Mouse (Mus musculus) MEL (cell line): ENCODE measurements around the gene Plcb4. TPM values are rescaled to one million over a fixed set of nuclear protein-coding genes. Genes with fewer than 3 reads are reported as not detected.

Experiments
- DNase-seq: peaks from one replicate; pipeline ENCODE4 v3.0.0; 2011; ENCODE audit warnings: low read depth, low spot score
- H3K27ac ChIP-seq: 2 replicates; pipeline ENCODE4 v1.5.1; 2012; ENCODE audit warnings: low read depth, mild to moderate bottlenecking, control low read depth, low read length, moderate library complexity; ENCODE audit not compliant: control insufficient read depth
- H3K27me3 ChIP-seq, 2 experiments: fragments of 150-350 bp in 1 of 2; sonication (generic) in 1 of 2; 2 replicates each; pipeline ENCODE4 v1.6.1; 2012; ENCODE audit warnings: low read length in 2 of 2, mild to moderate bottlenecking in 2 of 2, improper control_type of control experiment in 1 of 2, moderate library complexity in 1 of 2; ENCODE audit not compliant: insufficient read depth in 2 of 2, control insufficient read depth in 1 of 2
- H3K36me3 ChIP-seq, 2 experiments: 2 replicates each; pipeline ENCODE4 v1.6.1; 2012 to 2014; ENCODE audit warnings: low read length in 2 of 2, improper control_type of control experiment in 1 of 2, inconsistent platforms in 1 of 2, mild to moderate bottlenecking in 1 of 2; ENCODE audit not compliant: insufficient read depth in 2 of 2, control insufficient read depth in 1 of 2
- H3K4me1 ChIP-seq, 2 experiments: fragments of 150-350 bp in 1 of 2; sonication (generic) in 1 of 2; 2 replicates each; pipeline ENCODE4 v1.6.1; 2012; ENCODE audit warnings: low read length in 2 of 2, improper control_type of control experiment in 1 of 2, mild to moderate bottlenecking in 1 of 2; ENCODE audit not compliant: insufficient read depth in 2 of 2, control insufficient read depth in 1 of 2
- H3K4me3 ChIP-seq, 2 experiments: fragments of 150-350 bp in 1 of 2; sonication (generic) in 1 of 2; 2 replicates each; pipeline ENCODE4 v1.5.1; 2012; ENCODE audit warnings: low read depth in 2 of 2, low read length in 2 of 2, mild to moderate bottlenecking in 2 of 2, moderate library complexity in 2 of 2, control low read depth in 1 of 2, improper control_type of control experiment in 1 of 2; ENCODE audit not compliant: control insufficient read depth in 1 of 2, insufficient read depth in 1 of 2
- H3K79me2 ChIP-seq: 2 replicates; pipeline ENCODE4 v1.6.1; 2012; ENCODE audit warnings: mild to moderate bottlenecking, low read length, moderate library complexity; ENCODE audit not compliant: control insufficient read depth, poor library complexity, insufficient read depth
- H3K9ac ChIP-seq: 2 replicates; pipeline ENCODE4 v1.6.1; 2012; ENCODE audit warnings: low read depth, mild to moderate bottlenecking, control low read depth, low read length, moderate library complexity; ENCODE audit not compliant: control insufficient read depth, poor library complexity, severe bottlenecking
- H3K9me3 ChIP-seq: fragments of 150-350 bp; sonication (generic); replicated peaks from 2 replicates; pipeline ENCODE4 v1.6.1; 2012; ENCODE audit warnings: mild to moderate bottlenecking, low read length, improper control_type of control experiment, moderate library complexity; ENCODE audit not compliant: insufficient read depth
- CHD1 ChIP-seq: IDR thresholded peaks from 2 replicates; pipeline ENCODE4 v1.6.1; 2012; ENCODE audit warnings: low read depth, mild to moderate bottlenecking, inconsistent platforms, low read length, improper control_type of control experiment
- E2F4 ChIP-seq: IDR thresholded peaks from 2 replicates; pipeline ENCODE4 v1.6.1; 2011; ENCODE audit warnings: low read depth, low read length, improper control_type of control experiment, borderline replicate concordance
- EP300 ChIP-seq, 2 experiments: IDR thresholded peaks; 2 replicates each; pipeline ENCODE4 v1.6.1; 2011; ENCODE audit warnings: improper control_type of control experiment in 2 of 2, low read length in 2 of 2, low read depth in 1 of 2, mild to moderate bottlenecking in 1 of 2
- MAX ChIP-seq: IDR thresholded peaks from 2 replicates; pipeline ENCODE4 v1.6.1; 2011; ENCODE audit warnings: low read length, improper control_type of control experiment
- MAZ ChIP-seq: IDR thresholded peaks from 2 replicates; pipeline ENCODE4 v1.6.1; 2012; ENCODE audit warnings: low read depth, mild to moderate bottlenecking, inconsistent platforms, low read length, improper control_type of control experiment
- MXI1 ChIP-seq: IDR thresholded peaks from 2 replicates; pipeline ENCODE4 v1.6.1; 2011; ENCODE audit warnings: mild to moderate bottlenecking, low read depth, low read length, improper control_type of control experiment
- MYC ChIP-seq: IDR thresholded peaks from 2 replicates; pipeline ENCODE4 v1.6.1; 2011; ENCODE audit warnings: low read depth, mild to moderate bottlenecking, low read length, improper control_type of control experiment, moderate library complexity
- POLR2A ChIP-seq, 2 experiments: IDR thresholded peaks; 2 replicates each; pipeline ENCODE4 v1.6.1; 2011 to 2012; ENCODE audit warnings: low read length in 2 of 2, mild to moderate bottlenecking in 2 of 2, control low read depth in 1 of 2, improper control_type of control experiment in 1 of 2, low read depth in 1 of 2, moderate library complexity in 1 of 2; ENCODE audit not compliant: control insufficient read depth in 1 of 2, insufficient read depth in 1 of 2, poor library complexity in 1 of 2
- POLR2AphosphoS2 ChIP-seq: IDR thresholded peaks from 2 replicates; pipeline ENCODE4 v1.6.1; 2011; ENCODE audit warnings: low read length, improper control_type of control experiment
- POLR2AphosphoS5 ChIP-seq: IDR thresholded peaks from 2 replicates; pipeline ENCODE4 v1.6.1; 2012; ENCODE audit warnings: low read depth, borderline replicate concordance, mild to moderate bottlenecking, inconsistent platforms, low read length, moderate library complexity, mixed read lengths
- RAD21 ChIP-seq: IDR thresholded peaks from 2 replicates; pipeline ENCODE4 v1.6.1; 2011; ENCODE audit warnings: mild to moderate bottlenecking, low read depth, low read length, improper control_type of control experiment
- SIN3A ChIP-seq: IDR thresholded peaks from 2 replicates; pipeline ENCODE4 v1.6.1; 2012; ENCODE audit warnings: low read length, improper control_type of control experiment, inconsistent platforms
- TBP ChIP-seq: IDR thresholded peaks from 2 replicates; pipeline ENCODE4 v1.8.0; 2011; ENCODE audit warnings: low read depth, low read length, improper control_type of control experiment
- UBTF ChIP-seq: IDR thresholded peaks from 2 replicates; pipeline ENCODE4 v1.6.1; 2012; ENCODE audit warnings: low read depth, mild to moderate bottlenecking, inconsistent platforms, low read length, improper control_type of control experiment, moderate library complexity, borderline replicate concordance; ENCODE audit not compliant: insufficient read depth
- USF1 ChIP-seq: IDR thresholded peaks from 2 replicates; pipeline ENCODE4 v1.6.1; 2014; ENCODE audit warnings: low read depth, mild to moderate bottlenecking, inconsistent platforms, low read length, improper control_type of control experiment, moderate library complexity
- USF2 ChIP-seq, 2 experiments: IDR thresholded peaks; 2 replicates each; pipeline ENCODE4 v1.6.1; 2011 to 2012; ENCODE audit warnings: improper control_type of control experiment in 2 of 2, low read length in 2 of 2, borderline replicate concordance in 1 of 2, inconsistent platforms in 1 of 2, low read depth in 1 of 2, mild to moderate bottlenecking in 1 of 2; ENCODE audit not compliant: insufficient read depth in 1 of 2
- ZC3H11A ChIP-seq: IDR thresholded peaks from 2 replicates; pipeline ENCODE4 v1.6.1; 2012; ENCODE audit warnings: low read depth, mild to moderate bottlenecking, inconsistent platforms, low read length, improper control_type of control experiment
- polyA plus RNA-seq, 2 experiments: library from polyadenylated mRNA; stranded (reverse) in 1 of 2; unstranded in 1 of 2; fragments of >175 nt in 1 of 2; fragments of >200 nt in 1 of 2; gene quantifications; 2 replicates each; pipeline versions ENCODE4 v1.2.1 to v1.2.4; 2012; ENCODE audit warnings: low replicate concordance in 2 of 2, low read depth in 1 of 2; ENCODE audit not compliant: insufficient read length in 2 of 2, insufficient read depth in 1 of 2, missing spikeins in 1 of 2
- total RNA-seq: library from RNA; depleted of rRNA; stranded (reverse); fragments of 300-350 nt; gene quantifications from 2 replicates; pipeline ENCODE4 v1.2.3, GENCODE M21; 2012

Gene Plcb4
- total and polyA plus RNA-seq, 3 experiments: not detected

- H3K4me3 ChIP-seq: no peak overlapping the region
- no peaks in the 10 kb centered on the region for H3K36me3 ChIP-seq
- H3K4me1 ChIP-seq: no peaks in the 10 kb centered on the region
- no peak for DNase-seq
- no peaks in the 10 kb centered on the region for H3K9me3 ChIP-seq
- no peaks in the 10 kb centered on the region for H3K79me2 ChIP-seq
- H3K9ac ChIP-seq: no peak overlapping the region
- no peaks in the 10 kb centered on the region for H3K27me3 ChIP-seq
- no peak overlapping the region for H3K27ac ChIP-seq
- TF ChIP-seq MXI1 (no peak), MAX (no peak), UBTF (no peak), TBP (no peak), MAZ (no peak), RAD21 (no peak), SIN3A (no peak), ZC3H11A (no peak), USF1 (no peak), E2F4 (no peak)
Observed at GRCm38 (mm10) chr2:135647985-135648384, 10.8 kb upstream of the Plcb4 start.

DNA sequence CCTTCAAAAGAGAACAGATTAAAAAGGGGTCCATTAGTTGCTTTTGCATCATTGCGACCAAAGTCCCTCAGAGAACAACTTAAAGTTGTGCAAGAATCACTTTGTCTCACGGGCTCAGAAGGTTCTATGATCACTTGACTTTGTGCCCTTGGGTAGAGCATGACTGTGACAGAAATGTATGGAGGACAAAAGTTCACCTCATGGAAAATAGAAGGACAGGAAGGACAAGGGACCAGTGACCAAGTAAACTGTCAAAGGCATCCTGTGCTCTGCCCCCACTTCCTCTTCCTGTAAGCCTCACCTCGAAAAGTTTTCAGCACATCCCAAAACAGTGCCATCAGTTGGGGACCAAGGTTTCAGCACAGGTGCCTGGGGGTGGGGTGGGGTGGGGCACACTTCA lies 7.9 kb upstream of the Plcb4 start:
- no peaks in the 10 kb centered on the region for H3K79me2 ChIP-seq
- H3K4me3 ChIP-seq: no peak overlapping the region
- no peaks in the 10 kb centered on the region for H3K9me3 ChIP-seq
- H3K27me3 ChIP-seq: no peaks in the 10 kb centered on the region
- TF ChIP-seq MAX: no peak
- TF ChIP-seq POLR2A (IDR thresholded peaks at IDR 0.05; ENCODE audit: control insufficient read depth in 1 of 2, insufficient read depth in 1 of 2, low read depth in 1 of 2, low read length in 2 of 2, poor library complexity in 1 of 2): no peak
- no peak for TF ChIP-seq POLR2AphosphoS5
- no peak for TF ChIP-seq EP300 (IDR thresholded peaks at IDR 0.05; ENCODE audit: low read depth in 1 of 2, low read length in 2 of 2)
- no peak for TF ChIP-seq TBP
- TF ChIP-seq POLR2AphosphoS2: no peak
- no peak for TF ChIP-seq UBTF
- no peak for TF ChIP-seq USF1
- TF ChIP-seq MYC: no peak
- TF ChIP-seq USF2 (IDR thresholded peaks at IDR 0.05; ENCODE audit: borderline replicate concordance in 1 of 2, insufficient read depth in 1 of 2, low read depth in 1 of 2, low read length in 2 of 2): no peak
- no peak for TF ChIP-seq MXI1
- no peak for TF ChIP-seq CHD1
- no peak overlapping the region for H3K27ac ChIP-seq
- no peak overlapping the region for H3K9ac ChIP-seq
- no peaks in the 10 kb centered on the region for H3K36me3 ChIP-seq
- no peak for DNase-seq
- no peaks in the 10 kb centered on the region for H3K4me1 ChIP-seq
